Mouse (Mus musculus) brown adipose tissue, adult 24 weeks (tissue): ENCODE measurements around the gene Zfp598. TPM values are rescaled to one million over a fixed set of nuclear protein-coding genes. Genes with fewer than 3 reads are reported as not detected.
A peak's percentile ranks its signal among the peaks of the same experiment; 100 is the strongest.

Experiments used
- H3K27ac ChIP-seq: fragments of 200-500 bp; replicated peaks from 2 replicates; pipeline ENCODE4 v1.5.1; 2012; ENCODE audit warnings: low read depth, mild to moderate bottlenecking, low read length
- H3K4me1 ChIP-seq: fragments of 200-500 bp; 2 replicates; pipeline ENCODE4 v1.6.1; 2012; ENCODE audit warnings: low read length, mixed read lengths; ENCODE audit not compliant: control insufficient read depth, insufficient read depth, insufficient read length
- H3K4me3 ChIP-seq: fragments of 200-500 bp; 2 replicates; pipeline ENCODE4 v1.5.1; 2012; ENCODE audit warnings: low read depth, mild to moderate bottlenecking, low read length, moderate library complexity; ENCODE audit not compliant: insufficient read depth
- polyA plus RNA-seq: library from polyadenylated mRNA; stranded (reverse); fragments of >200 nt; gene quantifications from 2 replicates; pipeline ENCODE4 v1.2.4, GENCODE M21; 2012; ENCODE audit not compliant: missing spikeins, insufficient read depth, insufficient read length

The Zfp598 gene
- polyA plus RNA-seq, 1 experiment: 9.2 TPM

DNA sequence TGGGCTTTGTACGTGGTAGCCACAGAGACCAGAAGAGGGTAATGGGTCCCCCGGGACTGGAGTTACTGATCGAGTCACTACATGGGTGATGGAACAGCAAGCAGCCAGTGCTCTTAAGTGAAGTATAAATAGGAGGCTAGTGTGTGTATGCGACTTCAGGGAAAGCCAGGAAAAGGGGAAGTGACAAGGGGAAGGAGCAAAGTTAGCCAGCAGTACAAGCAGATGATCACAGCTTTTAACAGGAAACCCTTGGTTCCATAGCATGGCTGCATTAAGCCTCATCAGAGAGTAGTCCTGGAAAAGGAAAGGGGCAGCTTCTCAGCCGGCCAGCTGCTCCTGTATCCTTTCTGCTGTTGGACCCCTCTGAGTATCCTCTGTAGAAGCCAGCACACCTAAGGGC, 22.9 kb downstream of the Zfp598 start:
- Histone ChIP-seq H3K27ac (no peak overlapping the region), H3K4me1 (peaks cover 3% of the 10 kb centered on the region; the same call in 1 of the 2 replicates), H3K4me3 (no peak overlapping the region)

- peaks cover 3% of the 10 kb centered on the region; the same call in 1 of the 2 replicates for H3K4me1 ChIP-seq
- H3K4me3 ChIP-seq: peak overlapping the region; percentile 92
- peak overlapping the region; percentile 43 for H3K27ac ChIP-seq
These were observed 26.0 kb downstream of the Zfp598 start for GRCm38 (mm10) chr17:24695326-24696010.

DNA sequence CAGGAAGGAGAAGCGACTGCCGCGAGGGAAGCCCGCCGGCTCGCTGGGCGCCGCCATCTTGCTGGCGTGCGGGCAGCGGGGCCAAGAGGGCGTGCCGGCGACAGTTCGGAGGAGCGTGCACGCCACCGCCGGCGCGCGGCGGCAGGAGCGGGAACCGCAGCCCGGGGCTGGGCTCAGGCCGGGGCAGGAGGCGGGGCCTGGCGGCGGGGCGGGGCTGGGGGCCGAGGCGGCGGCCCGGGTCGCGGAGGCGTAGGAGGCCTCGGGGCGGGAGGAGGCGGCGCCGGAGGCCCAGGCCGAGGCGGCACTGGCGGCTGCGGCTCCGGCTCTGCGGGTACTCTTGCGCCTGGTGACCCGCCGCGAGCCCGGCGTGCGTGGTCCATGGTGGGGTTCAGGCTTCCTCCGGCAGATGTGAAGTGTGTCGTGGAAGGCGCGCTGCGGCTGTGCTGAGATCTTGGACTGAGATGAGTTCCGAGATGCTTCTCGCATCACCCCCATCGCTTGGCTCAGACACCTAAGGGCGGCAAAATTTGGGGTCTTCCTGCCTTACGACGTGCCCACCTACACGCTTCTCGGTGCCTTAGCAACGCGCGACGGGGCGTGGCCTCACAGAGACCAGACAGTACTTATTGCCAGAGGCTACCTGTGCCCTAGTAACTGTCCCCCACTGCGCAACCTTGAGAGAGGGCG, 26.7 kb downstream of the Zfp598 start, which contains the start of the genes Gfer and Noxo1:
Gene Gfer, minus strand, starts transcription at position 146 of the 687 bp plus-strand sequence.
Gene Noxo1, plus strand, starts transcription at position 224 of the 687 bp plus-strand sequence.
- H3K4me1 ChIP-seq: peaks cover 3% of the 10 kb centered on the region; the same call in 1 of the 2 replicates
- H3K27ac ChIP-seq: peak within 1 kb of the TSS; percentile 43

GRCm38 (mm10) chr17:24697985-24698384, 28.5 kb downstream of the Zfp598 start:
- Histone ChIP-seq H3K4me1 (peaks cover 3% of the 10 kb centered on the region; the same call in 1 of the 2 replicates), H3K4me3 (no peak overlapping the region), H3K27ac (no peak overlapping the region)

More for the DNA sequence above, 26.7 kb downstream of the Zfp598 start, which contains the start of the genes Gfer and Noxo1:
- H3K4me3 ChIP-seq: peak within 1 kb of the TSS; percentile 92

DNA sequence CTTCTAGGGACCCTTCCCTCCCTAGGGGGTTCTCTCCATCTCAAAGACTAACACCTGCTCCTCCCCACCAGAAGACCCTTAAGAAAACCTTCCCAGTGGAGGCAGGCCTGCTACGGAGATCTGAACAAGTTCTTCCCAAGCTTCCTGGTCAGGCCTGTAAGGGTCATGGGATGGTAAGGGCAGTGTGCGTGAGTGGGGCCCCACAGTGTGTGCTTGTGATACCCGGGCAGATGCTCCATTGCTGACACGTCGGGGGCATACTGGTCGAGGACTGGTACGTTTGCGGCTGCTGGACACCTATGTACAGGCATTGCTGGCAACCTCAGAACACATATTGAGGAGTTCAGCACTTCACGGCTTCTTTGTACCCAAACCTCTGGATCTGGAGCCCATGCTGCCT, 29.2 kb downstream of the Zfp598 start:
- Histone ChIP-seq H3K27ac (no peak overlapping the region), H3K4me1 (peaks cover 3% of the 10 kb centered on the region; the same call in 1 of the 2 replicates), H3K4me3 (no peak overlapping the region)

DNA sequence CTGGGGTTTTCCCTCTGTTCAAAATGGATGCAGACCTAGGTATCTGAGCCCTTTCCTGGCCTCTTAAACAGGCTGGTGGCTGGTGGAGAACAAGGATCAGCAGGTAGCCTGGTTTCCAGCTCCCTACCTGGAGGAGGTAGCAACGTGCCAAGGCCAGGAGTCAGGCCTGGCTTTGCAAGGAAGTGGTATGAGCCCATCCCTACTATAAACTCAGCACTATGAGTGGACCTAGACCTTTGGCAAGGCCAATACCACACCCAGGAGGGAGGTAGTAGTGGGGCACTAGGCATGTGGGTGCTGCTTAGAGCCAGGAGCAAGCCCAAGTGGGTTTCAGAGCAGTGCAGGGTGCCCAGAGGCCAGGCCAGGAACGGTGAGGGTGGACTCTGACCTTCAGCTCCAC, 30.0 kb downstream of the Zfp598 start:
- Histone ChIP-seq H3K4me3 (no peak overlapping the region), H3K4me1 (peaks cover 3% of the 10 kb centered on the region; the same call in 1 of the 2 replicates), H3K27ac (no peak overlapping the region)

- H3K4me3 ChIP-seq: no peak overlapping the region
- H3K4me1 ChIP-seq: no peaks in the 10 kb centered on the region
- no peak overlapping the region for H3K27ac ChIP-seq
These were observed 31.8 kb downstream of the Zfp598 start for GRCm38 (mm10) chr17:24701251-24701650.

GRCm38 (mm10) chr17:24705821-24706220, 36.3 kb downstream of the Zfp598 start:
- Histone ChIP-seq H3K27ac (no peak overlapping the region), H3K4me1 (0 out of 2 replicates have a peak, but pooled peaks cover 3% of the 10 kb centered on the region), H3K4me3 (no peak overlapping the region)

GRCm38 (mm10) chr17:24706982-24707800, 37.7 kb downstream of the Zfp598 start, which contains the start of gene Tbl3:
Gene Tbl3 (minus strand): TSS chr17:24707660.
- Histone ChIP-seq H3K4me1 (0 out of 2 replicates have a peak, but pooled peaks cover 3% of the 10 kb centered on the region), H3K27ac (peak within 1 kb of the TSS; percentile 70), H3K4me3 (peak within 1 kb of the TSS; percentile 72)

- peak overlapping the region; percentile 72 for H3K4me3 ChIP-seq
- peak overlapping the region; percentile 63 for H3K27ac ChIP-seq
- H3K4me1 ChIP-seq: 0 out of 2 replicates have a peak, but pooled peaks cover 3% of the 10 kb centered on the region
These were observed 38.4 kb downstream of the Zfp598 start for GRCm38 (mm10) chr17:24707801-24708425.

- H3K4me3 ChIP-seq: no peak overlapping the region
These were observed 39.2 kb downstream of the Zfp598 start for GRCm38 (mm10) chr17:24708646-24709045.

DNA sequence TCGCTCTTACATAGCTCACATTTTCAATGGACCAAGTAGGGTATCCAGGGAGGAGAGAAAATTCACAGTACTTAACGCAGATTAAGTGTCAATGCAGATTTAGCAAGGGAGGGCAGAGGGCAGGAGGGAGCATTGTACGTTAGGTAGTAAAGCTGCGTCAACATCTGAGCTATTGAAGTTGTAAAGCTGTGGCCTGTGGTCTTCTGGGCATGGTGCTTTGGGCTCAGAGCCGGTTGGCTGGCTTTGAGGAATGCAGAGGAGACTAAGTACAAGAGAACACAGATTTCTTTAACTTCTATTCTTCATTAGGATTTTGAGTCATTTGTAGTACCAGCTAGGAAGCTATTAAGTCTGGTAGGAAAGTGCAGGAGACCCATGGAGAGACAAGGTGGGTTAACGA, 46.1 kb downstream of the Zfp598 start:
- Histone ChIP-seq H3K27ac (no peak overlapping the region), H3K4me1 (0 out of 2 replicates have a peak, but pooled peaks cover 2% of the 10 kb centered on the region), H3K4me3 (no peak overlapping the region)

More at GRCm38 (mm10) chr17:24708646-24709045, 39.2 kb downstream of the Zfp598 start:
- no peak overlapping the region for H3K27ac ChIP-seq
- H3K4me1 ChIP-seq: 0 out of 2 replicates have a peak, but pooled peaks cover 3% of the 10 kb centered on the region

GRCm38 (mm10) chr17:24716166-24716682, 46.7 kb downstream of the Zfp598 start:
- Histone ChIP-seq H3K4me1 (0 out of 2 replicates have a peak, but pooled peaks cover 2% of the 10 kb centered on the region), H3K27ac (no peak overlapping the region), H3K4me3 (no peak overlapping the region)

- Histone ChIP-seq H3K4me1 (0 out of 2 replicates have a peak, but pooled peaks cover 2% of the 10 kb centered on the region), H3K27ac (no peak within 1 kb of the TSS), H3K4me3 (peak within 1 kb of the TSS; percentile 97)
These were observed 48.5 kb downstream of the Zfp598 start, which contains the start of the genes Rnf151 and Rps2 for GRCm38 (mm10) chr17:24717943-24718342. Gene Rnf151 (minus strand): TSS chr17:24718063. Gene Rps2 (plus strand): TSS chr17:24718116.
